Mouse (Mus musculus) heart, postnatal 0 days (tissue): ENCODE results near the gene Gm49395. TPM values are rescaled to one million over a fixed set of nuclear protein-coding genes. Genes with fewer than 3 reads are reported as not detected.

Source experiments
- ATAC-seq: fragments of 200-750 bp; cut with Nextera tagmentation; 2 replicates; pipeline ENCODE4 v1.8.0; 2017; ENCODE audit warnings: low read depth, moderate number of reproducible peaks, moderate library complexity; ENCODE audit not compliant: insufficient read depth
- DNase-seq: peaks from one replicate; pipeline ENCODE4 v3.0.0-alpha.2; 2016; ENCODE audit warnings: low spot score
- H3K27ac ChIP-seq: fragments of 300-500 bp; sonication (generic); 2 replicates; pipeline ENCODE4 v1.5.1; 2014; ENCODE audit warnings: low read depth, mild to moderate bottlenecking
- H3K27me3 ChIP-seq: fragments of 300-500 bp; sonication (generic); 2 replicates; pipeline ENCODE4 v1.6.1; 2014; ENCODE audit warnings: low read length, mixed read lengths; ENCODE audit not compliant: control insufficient read depth, insufficient read depth
- H3K36me3 ChIP-seq: fragments of 300-500 bp; sonication (generic); replicated peaks from 2 replicates; pipeline ENCODE4 v1.6.1; 2014; ENCODE audit warnings: low read length, mixed read lengths; ENCODE audit not compliant: control insufficient read depth, insufficient read depth
- H3K4me1 ChIP-seq: fragments of 300-500 bp; sonication (generic); 2 replicates; pipeline ENCODE4 v1.6.1; 2014; ENCODE audit warnings: antibody characterized with exemption; ENCODE audit not compliant: control insufficient read depth, insufficient read depth
- H3K4me2 ChIP-seq: fragments of 300-500 bp; sonication (generic); 2 replicates; pipeline ENCODE4 v1.6.1; 2014; ENCODE audit warnings: low read depth, mild to moderate bottlenecking, low read length, moderate library complexity
- H3K4me3 ChIP-seq: fragments of 300-500 bp; sonication (generic); 2 replicates; pipeline ENCODE4 v1.5.1; 2014; ENCODE audit warnings: low read depth, low read length
- H3K9ac ChIP-seq: fragments of 300-500 bp; sonication (generic); replicated peaks from 2 replicates; pipeline ENCODE4 v1.6.1; 2014; ENCODE audit warnings: low read depth, low read length, mixed read lengths
- H3K9me3 ChIP-seq: fragments of 300-500 bp; sonication (generic); replicated peaks from 2 replicates; pipeline ENCODE4 v1.6.1; 2016; ENCODE audit warnings: low read length; ENCODE audit not compliant: control insufficient read depth
- CTCF ChIP-seq: IDR thresholded peaks from 2 replicates; pipeline ENCODE4 v1.5.1; 2016; ENCODE audit warnings: antibody characterized with exemption, control low read depth, low read depth
- EP300 ChIP-seq: IDR thresholded peaks from 2 replicates; pipeline ENCODE4 v1.6.1; 2016; ENCODE audit warnings: antibody characterized with exemption, low read depth
- WGBS: fragments of 180-500 bp; shearing (Covaris S2); extraction: QIAGEN DNeasy Blood & Tissue Kit; methylation state at CpG from one replicate; pipeline ENCODE4 v1.1.7; 2014; 5-methylcytosine and 5-hydroxymethylcytosine counted together
- polyA plus RNA-seq: library from polyadenylated mRNA; unstranded; fragments of >200 nt; fragmentation: Nextera tagmentation; extraction: Ambion mirVana; gene quantifications from 2 replicates; pipeline ENCODE4 v1.2.1, GENCODE M21; 2015
- total RNA-seq: library from RNA; depleted of rRNA; stranded (reverse); fragments of >200 nt; gene quantifications from 2 replicates; pipeline ENCODE4 v1.2.3, GENCODE M21; 2014; ENCODE audit warnings: low replicate concordance

The Gm49395 gene
- total and polyA plus RNA-seq, 2 experiments from 2014 or later = 8.8 to 24.8 TPM

DNA sequence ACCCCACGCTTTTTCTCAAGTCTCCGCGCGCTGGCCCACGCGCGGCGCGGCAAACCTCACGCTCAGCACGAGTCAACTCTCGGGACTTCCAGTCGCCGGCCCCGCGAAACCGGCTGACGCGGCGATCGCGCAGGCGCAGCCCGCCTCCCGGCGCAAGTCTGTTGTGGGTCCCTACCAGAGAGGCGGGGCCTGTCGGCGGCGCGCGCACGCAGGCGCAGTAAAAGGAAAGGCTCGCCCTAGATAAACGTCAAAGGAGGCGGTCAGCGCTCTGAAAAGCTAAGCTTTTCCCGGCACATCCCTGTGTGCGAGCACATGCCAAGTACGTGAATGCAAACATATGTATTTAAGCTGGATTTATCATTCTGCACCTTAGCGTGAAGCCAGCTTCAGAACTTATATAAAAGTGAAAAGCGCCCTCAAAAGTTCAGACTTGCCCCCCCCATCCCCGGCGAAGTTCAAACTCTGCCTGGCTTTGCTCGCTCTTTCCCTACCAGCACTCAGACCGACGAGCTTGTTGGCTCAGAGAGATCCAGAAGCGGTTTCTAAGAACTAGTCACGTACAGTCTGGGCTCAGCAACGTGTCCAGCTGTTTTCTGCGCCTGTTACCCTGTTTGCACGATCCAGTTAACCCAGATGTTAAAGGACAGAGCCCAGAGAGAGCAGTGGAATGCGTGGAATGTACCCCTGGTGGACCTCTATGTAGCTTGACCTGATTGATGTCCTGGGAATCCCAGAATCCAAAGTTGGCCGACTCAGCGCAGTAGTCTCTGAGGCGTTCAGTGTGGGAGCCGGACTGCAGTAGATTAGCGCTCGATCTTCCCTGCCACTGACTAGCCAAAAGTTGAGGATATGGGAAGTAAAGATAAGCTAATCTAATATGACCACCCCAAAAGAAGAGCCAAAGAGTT is 11.4 kb downstream of the Gm49395 start, which contains the start of gene Pelo:
Gene Pelo (minus strand): TSS at position 118 of the 908 bp plus-strand sequence.
- under 1% methylated on average over 60 of the region's 60 CpGs for WGBS
- Histone ChIP-seq H3K36me3 (peaks cover 13% of the 10 kb centered on the region), H3K27ac (peak within 1 kb of the TSS; percentile 93), H3K9me3 (no peaks in the 10 kb centered on the region), H3K4me1 (peaks cover 45% of the 10 kb centered on the region), H3K4me2 (peak within 1 kb of the TSS; percentile 92), H3K9ac (peak within 1 kb of the TSS; percentile 73), H3K27me3 (no peaks in the 10 kb centered on the region), H3K4me3 (peak within 1 kb of the TSS; percentile 67)
- ATAC-seq (peak; percentile 93), DNase-seq (peak; percentile 95)
- TF ChIP-seq EP300 (0 out of 2 replicates have a peak, but pooled peaks have one; percentile 61), CTCF (no peak)

DNA sequence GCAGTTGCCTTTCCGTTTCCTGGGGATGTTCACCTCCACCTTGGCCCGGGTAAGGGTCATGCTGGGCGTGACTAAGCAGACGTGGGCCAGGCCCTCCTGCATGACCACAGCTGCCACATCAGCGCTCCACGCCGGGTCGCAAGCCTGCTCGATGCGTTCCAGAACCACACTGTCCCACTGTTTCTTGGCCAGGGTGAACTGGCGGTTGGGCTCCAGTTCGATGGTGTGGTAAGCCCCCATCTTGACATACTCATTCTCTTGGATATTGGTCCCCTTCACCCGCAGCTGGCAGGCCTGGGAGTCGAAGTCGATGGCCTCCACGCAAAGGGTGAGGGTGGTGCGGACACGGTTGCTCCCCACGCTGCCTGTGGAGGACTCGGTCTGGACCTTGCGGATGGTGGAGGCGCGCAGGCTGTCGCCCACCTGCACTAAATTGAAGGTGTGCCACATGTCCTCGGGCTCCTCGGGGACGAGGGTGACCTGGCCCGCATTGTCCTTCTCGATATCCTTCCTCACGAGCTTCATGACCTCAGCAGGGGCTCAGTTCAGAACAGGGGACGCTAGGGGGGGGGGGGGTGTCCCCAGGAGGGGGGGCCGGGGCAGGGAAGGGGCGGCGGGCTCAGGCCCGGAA is 12.2 kb downstream of the Gm49395 start:
- Histone ChIP-seq H3K9ac (peak overlapping the region; percentile 73), H3K4me1 (peaks cover 41% of the 10 kb centered on the region), H3K9me3 (no peaks in the 10 kb centered on the region), H3K4me3 (peak overlapping the region; percentile 67), H3K36me3 (peaks cover 13% of the 10 kb centered on the region), H3K27ac (peak overlapping the region; percentile 93), H3K4me2 (peak overlapping the region; percentile 92), H3K27me3 (no peaks in the 10 kb centered on the region)
- DNase-seq (peak; percentile 30), ATAC-seq (peak; percentile 22)
- 1% methylated on average over 35 of the region's 35 CpGs for WGBS
- no peak for TF ChIP-seq EP300
- TF ChIP-seq CTCF = no peak

DNA sequence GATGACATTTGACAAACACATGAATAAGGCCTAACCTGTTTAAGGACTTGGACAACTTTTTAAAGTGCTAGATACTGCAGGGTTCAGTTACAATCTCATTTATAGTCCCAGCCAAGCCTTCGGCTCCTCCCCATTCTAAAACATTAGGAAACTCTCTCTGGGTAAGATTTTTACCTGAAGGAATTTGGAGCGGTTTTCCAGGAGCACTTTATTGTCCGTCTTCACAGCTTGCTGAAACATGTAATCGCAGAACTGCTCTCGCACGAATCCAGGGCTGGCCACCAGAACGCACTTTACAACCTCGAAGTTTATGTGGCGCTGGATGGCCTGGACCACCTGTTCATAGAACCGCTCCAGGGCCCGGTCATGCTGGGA is 12.7 kb downstream of the Gm49395 start:
- Histone ChIP-seq H3K9me3 (no peaks in the 10 kb centered on the region), H3K4me1 (peaks cover 36% of the 10 kb centered on the region), H3K36me3 (peaks cover 13% of the 10 kb centered on the region), H3K4me3 (peak overlapping the region; percentile 67), H3K9ac (peak overlapping the region; percentile 73), H3K27ac (peak overlapping the region; percentile 93), H3K4me2 (peak overlapping the region; percentile 92), H3K27me3 (no peaks in the 10 kb centered on the region)
- ATAC-seq (no peak), DNase-seq (no peak)
- TF ChIP-seq EP300 (no peak), CTCF (no peak)
- WGBS = 27% methylated on average over 11 of the region's 11 CpGs

- H3K4me1 ChIP-seq = peaks cover 23% of the 10 kb centered on the region
- no peak overlapping the region for H3K27ac ChIP-seq
- DNase-seq (no peak), ATAC-seq (no peak)
- no peaks in the 10 kb centered on the region for H3K9me3 ChIP-seq
- no peaks in the 10 kb centered on the region for H3K27me3 ChIP-seq
- H3K9ac ChIP-seq = no peak overlapping the region
- H3K36me3 ChIP-seq = peaks cover 25% of the 10 kb centered on the region
- WGBS = 70% methylated on average over 6 of the region's 6 CpGs
- no peak overlapping the region for H3K4me3 ChIP-seq
- no peak overlapping the region for H3K4me2 ChIP-seq
- no peak for TF ChIP-seq CTCF
- TF ChIP-seq EP300 = no peak
Observed at GRCm38 (mm10) chr13:115085974-115086373, 15.7 kb downstream of the Gm49395 start.

GRCm38 (mm10) chr13:115082339-115082738 is 19.4 kb downstream of the Gm49395 start:
- no peaks in the 10 kb centered on the region for H3K9me3 ChIP-seq
- H3K4me1 ChIP-seq = peaks cover 13% of the 10 kb centered on the region
- 75% methylated on average over 7 of the region's 7 CpGs for WGBS
- no peak for ATAC-seq
- peaks cover 15% of the 10 kb centered on the region; the same call in 1 of the 2 replicates for H3K36me3 ChIP-seq
- no peak for TF ChIP-seq CTCF
- TF ChIP-seq EP300 = no peak
- H3K9ac ChIP-seq = no peak overlapping the region
- no peaks in the 10 kb centered on the region for H3K27me3 ChIP-seq
- DNase-seq = no peak
- H3K27ac ChIP-seq = no peak overlapping the region
- H3K4me3 ChIP-seq = no peak overlapping the region
- H3K4me2 ChIP-seq = no peak overlapping the region
